Mouse (Mus musculus): ENCODE data around the gene Tomm5.

DNA sequence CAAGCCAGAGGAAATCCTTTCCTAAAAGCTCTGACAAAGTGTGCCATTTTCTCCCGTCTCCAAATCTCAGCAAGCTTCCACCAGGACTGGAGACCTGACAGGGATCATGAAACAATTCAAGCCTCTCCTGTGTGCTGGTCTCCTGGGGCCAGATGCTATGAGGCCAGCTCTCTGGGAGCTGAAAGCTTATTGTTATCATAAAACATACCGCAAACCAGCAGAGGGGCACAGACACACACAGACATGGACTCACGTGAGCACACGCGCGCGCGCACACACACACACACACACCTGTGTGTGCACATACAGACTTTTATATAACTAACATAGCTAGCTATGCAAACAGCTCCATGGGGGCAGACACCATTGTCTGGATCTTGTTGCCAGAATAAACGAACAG, 25.0 kb downstream of the Tomm5 start:
- TF ChIP-seq CTCF (IDR thresholded peaks at IDR 0.05; ENCODE audit: control insufficient read depth, insufficient read depth, insufficient replicate concordance, low read depth, low read length) (no peak), POLR2A (IDR thresholded peaks at IDR 0.05; ENCODE audit: control insufficient read depth, low read depth, low read length) (no peak)
